Mouse (Mus musculus) CH12.LX (cell line): Measurements from ENCODE around the gene Add2. TPM values are rescaled to one million over a fixed set of nuclear protein-coding genes. Genes with fewer than 3 reads are reported as not detected.

Experiments used
- DNase-seq: peaks from one replicate; pipeline ENCODE4 v3.0.0-alpha.2; 2013; ENCODE audit errors: extremely low read depth
- H3K27ac ChIP-seq: 2 replicates; pipeline ENCODE4 v1.5.1; 2012; ENCODE audit warnings: low read depth, mild to moderate bottlenecking, control low read depth, moderate library complexity; ENCODE audit not compliant: insufficient read depth
- H3K27me3 ChIP-seq: replicated peaks from 2 replicates; pipeline ENCODE3; 2012; ENCODE audit warnings: inconsistent platforms
- H3K36me3 ChIP-seq, 2 experiments: replicated peaks in 1 of 2; 2 replicates each; pipeline versions ENCODE3 to v1.6.1; 2012; ENCODE audit warnings: inconsistent platforms in 1 of 2, low read length in 1 of 2, mild to moderate bottlenecking in 1 of 2, mixed read lengths in 1 of 2, moderate library complexity in 1 of 2; ENCODE audit not compliant: control insufficient read depth in 1 of 2, insufficient read depth in 1 of 2
- H3K4me1 ChIP-seq, 2 experiments: 2 replicates each; pipeline ENCODE4 v1.6.1; 2012; ENCODE audit warnings: inconsistent platforms in 1 of 2, moderate library complexity in 1 of 2; ENCODE audit not compliant: insufficient read depth in 2 of 2, control insufficient read depth in 1 of 2
- H3K4me2 ChIP-seq: 2 replicates; pipeline ENCODE4 v1.6.1; 2012; ENCODE audit warnings: low read depth, mild to moderate bottlenecking, control low read depth; ENCODE audit not compliant: poor library complexity, insufficient read depth, severe bottlenecking
- H3K4me3 ChIP-seq, 3 experiments: fragments of 150-350 bp in 1 of 3; sonication (generic) in 1 of 3; replicated peaks in 1 of 3; 2 replicates each; pipeline versions ENCODE3 to v1.5.1; 2011 to 2012; ENCODE audit warnings: low read depth in 2 of 3, low read length in 2 of 3, mild to moderate bottlenecking in 2 of 3, moderate library complexity in 2 of 3, control low read depth in 1 of 3, improper control_type of control experiment in 1 of 3, inconsistent platforms in 1 of 3, mixed read lengths in 1 of 3; ENCODE audit not compliant: poor library complexity in 1 of 3
- H3K79me2 ChIP-seq: replicated peaks from 2 replicates; pipeline ENCODE4 v1.6.1; 2012; ENCODE audit warnings: mild to moderate bottlenecking, moderate library complexity; ENCODE audit not compliant: control insufficient read depth, poor library complexity, insufficient read depth, severe bottlenecking; ENCODE audit errors: extremely low read depth
- H3K9ac ChIP-seq: 2 replicates; pipeline ENCODE4 v1.6.1; 2012; ENCODE audit warnings: low read depth, mild to moderate bottlenecking, control low read depth, moderate library complexity; ENCODE audit not compliant: insufficient read depth
- H3K9me3 ChIP-seq: replicated peaks from 2 replicates; pipeline ENCODE3; 2012; ENCODE audit warnings: low read length, inconsistent platforms, mixed read lengths
- BHLHE40 ChIP-seq: IDR thresholded peaks from 2 replicates; pipeline ENCODE4 v1.6.1; 2011; ENCODE audit warnings: mild to moderate bottlenecking, low read depth, low read length, improper control_type of control experiment
- CHD1 ChIP-seq: IDR thresholded peaks from 2 replicates; pipeline ENCODE4 v1.6.1; 2012; ENCODE audit warnings: low read depth, low read length, improper control_type of control experiment, inconsistent platforms
- CHD2 ChIP-seq: IDR thresholded peaks from 2 replicates; pipeline ENCODE4 v1.6.1; 2011; ENCODE audit warnings: low read length, improper control_type of control experiment
- ETS1 ChIP-seq: conservative IDR thresholded peaks from 2 replicates; pipeline ENCODE4 v1.6.1; 2012; ENCODE audit warnings: low read depth, mild to moderate bottlenecking, inconsistent platforms, low read length, improper control_type of control experiment, moderate library complexity
- JUND ChIP-seq: conservative IDR thresholded peaks from 2 replicates; pipeline ENCODE4 v1.6.1; 2011; ENCODE audit warnings: low read depth, low read length, improper control_type of control experiment
- KAT2A ChIP-seq: IDR thresholded peaks from 2 replicates; pipeline ENCODE4 v1.6.1; 2012; ENCODE audit warnings: low read length, improper control_type of control experiment, inconsistent platforms; ENCODE audit not compliant: insufficient replicate concordance
- MAFK ChIP-seq: IDR thresholded peaks from 2 replicates; pipeline ENCODE4 v1.6.1; 2011; ENCODE audit warnings: low read length, improper control_type of control experiment; ENCODE audit not compliant: insufficient replicate concordance
- MAZ ChIP-seq: IDR thresholded peaks from 2 replicates; pipeline ENCODE4 v1.6.1; 2012; ENCODE audit warnings: low read depth, mild to moderate bottlenecking, inconsistent platforms, low read length, improper control_type of control experiment, moderate library complexity
- MEF2A ChIP-seq: IDR thresholded peaks from 2 replicates; pipeline ENCODE4 v1.6.1; 2014; ENCODE audit warnings: low read depth, mild to moderate bottlenecking, inconsistent platforms, low read length, improper control_type of control experiment, borderline replicate concordance
- MXI1 ChIP-seq: IDR thresholded peaks from 2 replicates; pipeline ENCODE4 v1.6.1; 2011; ENCODE audit warnings: mild to moderate bottlenecking, low read depth, low read length, improper control_type of control experiment
- POLR2A ChIP-seq: IDR thresholded peaks from 2 replicates; pipeline ENCODE4 v1.6.1; 2011; ENCODE audit warnings: low read depth, mild to moderate bottlenecking, improper control_type of control experiment, low read length
- TBP ChIP-seq: conservative IDR thresholded peaks from 2 replicates; pipeline ENCODE4 v1.6.1; 2011; ENCODE audit warnings: low read depth, low read length, improper control_type of control experiment
- USF1 ChIP-seq: IDR thresholded peaks from 2 replicates; pipeline ENCODE4 v1.6.1; 2014; ENCODE audit warnings: low read depth, mild to moderate bottlenecking, inconsistent platforms, low read length, improper control_type of control experiment
- USF2 ChIP-seq: conservative IDR thresholded peaks from 2 replicates; pipeline ENCODE4 v1.6.1; 2011; ENCODE audit warnings: low read depth, low read length, improper control_type of control experiment
- ZC3H11A ChIP-seq: IDR thresholded peaks from 2 replicates; pipeline ENCODE4 v1.6.1; 2012; ENCODE audit warnings: low read depth, mild to moderate bottlenecking, inconsistent platforms, low read length, improper control_type of control experiment
- ZKSCAN1 ChIP-seq: IDR thresholded peaks from 2 replicates; pipeline ENCODE4 v1.6.1; 2012; ENCODE audit warnings: low read depth, inconsistent platforms, low read length, improper control_type of control experiment, borderline replicate concordance
- ZNF384 ChIP-seq: IDR thresholded peaks from 2 replicates; pipeline ENCODE4 v1.6.1; 2012; ENCODE audit warnings: low read depth, low read length, improper control_type of control experiment, inconsistent platforms
- dilution Hi-C: fragments of 300-500 bp; cut with MboI; formaldehyde crosslinking; loops from 2 replicates; pipeline ENCODE4 v1.14.3; 2020; ENCODE audit warnings: low sequenced_read_pairs; ENCODE audit not compliant: extremely low pct_unique_long_range_greater_than_20kb, extremely low pct_ligation_motif_present
- in situ Hi-C: fragments of 300-500 bp; cut with MboI; formaldehyde crosslinking; loops from 3 replicates; pipeline ENCODE4 v1.14.3; 2019; ENCODE audit warnings: low sequenced_read_pairs, low pct_ligation_motif_present, low pct_unique_long_range_greater_than_20kb, mixed read lengths
- polyA plus RNA-seq: library from polyadenylated mRNA; unstranded; fragments of >175 nt; gene quantifications from 2 replicates; pipeline ENCODE4 v1.2.1, GENCODE M21; 2012; ENCODE audit warnings: low read depth; ENCODE audit not compliant: insufficient read length
- total RNA-seq, 2 experiments: library from RNA; depleted of rRNA; stranded (reverse); fragments of 300-350 nt in 1 of 2; fragments of >200 nt in 1 of 2; gene quantifications; 2 replicates each; pipeline ENCODE4 v1.2.3; 2012 to 2014

The Add2 gene
- total and polyA plus RNA-seq, 3 experiments, result 0.11 TPM; not detected in 2

GRCm38 (mm10) chr6:86052556-86052955 is 24.1 kb downstream of the Add2 start:
- no peaks in the 10 kb centered on the region for H3K9me3 ChIP-seq
- in situ Hi-C loops, result no loop called here
- no peak overlapping the region for H3K4me2 ChIP-seq
- peaks cover 0 to 25% of the 10 kb centered on the region in 2 experiments; a peak in 3 of 4 replicates for H3K4me1 ChIP-seq
- no peaks in the 10 kb centered on the region for H3K36me3 ChIP-seq
- DNase-seq, result no peak
- no peaks in the 10 kb centered on the region for H3K79me2 ChIP-seq
- no peaks in the 10 kb centered on the region for H3K27me3 ChIP-seq
- TF ChIP-seq ZC3H11A, result no peak
- TF ChIP-seq MAFK, result no peak
- TF ChIP-seq BHLHE40, result no peak
- no peak for TF ChIP-seq CHD1
- no peak for TF ChIP-seq MXI1
- TF ChIP-seq USF2, result no peak
- no peak for TF ChIP-seq POLR2A
- TF ChIP-seq TBP, result no peak
- TF ChIP-seq USF1, result no peak
- no peak for TF ChIP-seq KAT2A
- no peak for TF ChIP-seq MEF2A
- no peak for TF ChIP-seq ETS1
- H3K9ac ChIP-seq, result no peak overlapping the region
- dilution Hi-C loops, result no loop called here
- H3K4me3 ChIP-seq, result no peak overlapping the region
- no peak overlapping the region for H3K27ac ChIP-seq

- Histone ChIP-seq H3K9me3 (no peaks in the 10 kb centered on the region), H3K4me3 (no peak overlapping the region), H3K27ac (no peak overlapping the region), H3K4me2 (no peak overlapping the region), H3K4me1 (peaks cover 0 to 29% of the 10 kb centered on the region in 2 experiments; a peak in 3 of 4 replicates), H3K36me3 (no peaks in the 10 kb centered on the region), H3K27me3 (peaks cover 3% of the 10 kb centered on the region), H3K9ac (no peak overlapping the region), H3K79me2 (no peaks in the 10 kb centered on the region)
- no peak for TF ChIP-seq MEF2A
- TF ChIP-seq CHD2, result no peak
- no peak for TF ChIP-seq ZKSCAN1
- no peak for TF ChIP-seq MAZ
- TF ChIP-seq JUND, result no peak
- no peak for TF ChIP-seq ZNF384
- TF ChIP-seq TBP, result no peak
- dilution Hi-C loops, result no loop called here
- in situ Hi-C loops, result no loop called here
- no peak for DNase-seq
Observed at GRCm38 (mm10) chr6:86053099-86053498, 24.6 kb downstream of the Add2 start.
